Mouse (Mus musculus): ENCODE measurements at regions not wholly inside any gene's neighbourhood (a gene's known extent, or its start where the extent isn't known, plus 50 kb on each side); places are given as distances from the start of the nearest gene placed in this dataset.

DNA sequence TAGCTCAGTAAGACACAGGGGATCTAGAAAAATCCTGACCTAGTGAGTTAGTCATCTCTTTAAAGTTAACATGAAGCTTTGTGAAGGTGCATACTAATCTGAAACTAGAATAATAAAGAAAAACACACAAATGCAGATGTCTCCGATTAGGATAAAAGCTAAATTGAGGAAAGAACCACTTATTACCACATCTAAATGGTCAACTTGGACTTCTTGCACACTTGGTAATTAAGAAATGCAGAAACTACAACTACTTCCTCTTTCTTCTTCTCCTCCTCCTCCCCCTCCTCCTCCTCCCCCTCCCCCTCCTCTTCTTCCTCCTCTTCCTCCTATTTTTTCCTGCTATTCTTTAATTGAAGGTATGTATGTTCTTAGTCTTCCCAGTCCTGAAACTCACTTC is 116.3 kb downstream of the Dkk1 start:
- DNase-seq (ENCODE audit: low spot score in 2 of 2) = no peak

DNA sequence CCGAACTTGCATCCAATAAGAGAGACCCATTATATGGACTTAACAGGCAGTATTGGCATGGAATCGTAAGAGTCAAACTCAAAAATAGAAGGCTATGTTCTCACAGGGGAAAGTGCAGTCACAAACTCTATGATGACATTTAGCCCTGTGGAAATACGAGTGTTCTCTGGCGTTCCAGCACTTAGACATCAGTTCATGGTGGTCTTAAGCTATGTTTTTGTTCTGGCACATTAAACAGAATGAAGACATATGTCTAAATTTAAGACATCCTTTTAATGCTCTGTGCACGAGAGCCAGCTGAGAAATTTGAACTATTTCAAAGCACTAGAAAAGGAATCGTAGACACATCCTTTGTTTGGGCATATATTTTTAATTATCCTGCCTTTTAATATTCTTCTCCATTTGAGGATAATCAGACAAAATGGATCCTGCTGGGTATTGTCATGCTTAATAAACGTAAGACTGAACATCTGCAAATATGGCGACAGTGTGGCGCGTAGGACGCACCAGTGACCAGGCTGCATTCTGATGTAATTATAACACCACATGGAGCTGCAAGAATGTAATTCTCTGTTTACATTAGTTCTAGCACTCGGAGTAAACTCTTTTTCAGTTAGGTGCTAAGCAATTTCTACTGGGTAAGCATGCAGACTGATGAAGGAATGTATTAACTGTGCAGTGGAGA is 114.3 kb downstream of the Dkk1 start:
- DNase-seq (ENCODE audit: low spot score in 2 of 2) = no peak

DNA sequence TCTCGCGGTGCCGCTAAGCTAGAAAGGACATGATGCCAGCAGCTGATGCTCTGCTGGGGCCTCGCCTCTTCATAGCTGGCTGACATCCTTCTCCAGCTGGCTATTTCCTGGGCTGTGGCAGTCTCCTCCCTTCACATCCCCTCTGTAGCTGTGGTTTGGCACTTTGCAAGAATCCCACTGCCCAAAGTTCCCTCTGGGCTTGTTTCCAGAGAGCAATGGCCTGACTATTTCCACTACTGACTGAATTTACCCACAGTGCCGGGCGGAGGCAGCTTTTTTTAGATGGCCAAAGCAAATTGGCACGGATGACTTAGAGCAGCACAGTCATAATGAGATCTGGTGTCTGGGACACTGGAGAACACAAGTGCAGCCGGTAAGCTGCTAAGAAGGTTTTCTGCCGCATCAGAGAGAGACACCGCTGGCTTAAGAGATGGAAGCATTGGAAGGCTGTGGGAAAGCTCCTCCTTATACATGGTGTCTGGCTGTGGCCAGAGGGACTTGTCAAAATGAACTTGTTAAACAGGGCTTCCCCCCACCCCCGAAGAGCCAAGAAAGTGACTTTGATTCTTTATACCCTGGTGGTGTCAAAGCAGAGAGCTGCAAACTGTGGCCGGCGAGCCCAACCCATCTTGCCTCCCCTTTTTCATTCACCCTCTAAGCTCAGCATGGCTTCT is 98.5 kb downstream of the Dkk1 start:
- DNase-seq (ENCODE audit: low spot score in 2 of 2) = no peak

DNA sequence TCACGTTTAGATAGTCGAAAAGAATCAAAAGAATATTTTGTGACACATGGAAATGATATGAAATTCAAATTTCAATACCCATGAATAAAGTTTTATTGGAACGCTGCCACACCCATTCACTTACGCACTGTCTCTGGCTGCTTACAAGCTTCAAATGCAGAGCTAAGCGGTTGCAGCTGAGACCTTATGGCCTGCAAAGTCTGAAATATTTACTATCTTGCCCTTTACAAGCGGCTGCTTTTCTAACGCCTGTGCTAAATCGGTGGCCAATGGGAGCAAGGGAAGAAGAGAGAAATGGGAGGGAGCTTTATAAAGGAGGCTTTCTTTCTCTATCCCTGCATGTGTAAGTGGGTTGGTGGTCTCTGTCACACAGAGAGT is 97.9 kb downstream of the Dkk1 start:
- DNase-seq (ENCODE audit: low spot score in 2 of 2) = no peak

DNA sequence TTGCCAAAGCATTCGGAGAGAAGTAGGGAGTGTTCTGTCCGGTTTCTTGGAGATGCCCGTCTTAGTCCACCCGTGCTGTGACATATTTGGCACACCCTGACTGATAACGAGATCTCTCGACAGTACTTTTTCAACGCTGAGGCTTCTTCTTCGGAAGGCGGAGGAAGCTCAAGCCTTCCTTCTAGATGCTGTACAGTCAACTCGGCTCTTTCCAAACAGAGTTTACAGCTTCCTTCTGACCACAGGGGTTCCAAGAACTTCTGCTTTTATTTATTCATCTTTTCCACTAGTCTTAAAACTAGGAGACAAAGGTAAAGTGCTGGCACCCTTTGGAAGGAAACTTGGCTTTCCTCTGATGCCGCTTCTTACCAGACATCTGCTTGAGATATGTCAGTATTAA is 96.8 kb downstream of the Dkk1 start:
- no peak for DNase-seq (ENCODE audit: low spot score in 2 of 2)

DNA sequence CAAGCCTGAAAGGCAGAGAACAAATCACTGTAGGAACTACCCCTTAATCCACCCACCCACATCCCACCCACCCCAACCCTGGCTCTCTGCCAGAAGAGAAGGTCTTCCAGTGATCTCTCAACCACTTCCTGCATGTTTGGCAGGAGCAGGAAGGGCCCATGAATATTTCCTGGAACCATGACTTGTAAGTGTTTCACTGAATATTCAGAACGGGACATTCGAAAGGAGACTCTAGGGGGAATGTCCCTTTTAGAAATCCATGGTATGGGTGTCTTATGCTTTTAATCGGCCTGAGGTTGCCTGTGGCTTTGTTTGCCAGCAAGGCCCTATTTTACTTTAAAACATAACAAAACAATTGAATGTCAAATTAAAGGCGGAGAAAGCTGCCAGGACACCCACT is 66.0 kb downstream of the Dkk1 start:
- no peak for DNase-seq (ENCODE audit: low spot score in 2 of 2)

DNA sequence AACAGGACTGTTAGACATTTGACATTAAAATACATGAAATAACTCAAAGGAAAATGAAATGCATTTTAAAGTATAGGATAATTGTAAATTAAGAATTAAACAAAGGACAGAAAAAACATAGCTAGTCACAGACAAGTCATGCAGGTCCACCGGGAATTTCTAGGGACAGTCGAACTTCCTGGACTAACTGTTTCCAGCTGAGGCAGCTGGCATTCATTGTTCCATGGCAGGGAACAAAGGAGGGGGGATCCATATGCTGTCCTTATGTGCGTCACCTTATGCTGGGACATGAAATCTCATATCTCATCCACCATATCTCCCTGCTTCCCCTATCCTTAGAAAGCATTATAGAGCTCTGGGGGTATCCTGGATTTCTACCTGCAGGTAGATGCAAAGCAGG is 59.7 kb downstream of the Dkk1 start:
- DNase-seq (ENCODE audit: low spot score in 2 of 2) = no peak

DNA sequence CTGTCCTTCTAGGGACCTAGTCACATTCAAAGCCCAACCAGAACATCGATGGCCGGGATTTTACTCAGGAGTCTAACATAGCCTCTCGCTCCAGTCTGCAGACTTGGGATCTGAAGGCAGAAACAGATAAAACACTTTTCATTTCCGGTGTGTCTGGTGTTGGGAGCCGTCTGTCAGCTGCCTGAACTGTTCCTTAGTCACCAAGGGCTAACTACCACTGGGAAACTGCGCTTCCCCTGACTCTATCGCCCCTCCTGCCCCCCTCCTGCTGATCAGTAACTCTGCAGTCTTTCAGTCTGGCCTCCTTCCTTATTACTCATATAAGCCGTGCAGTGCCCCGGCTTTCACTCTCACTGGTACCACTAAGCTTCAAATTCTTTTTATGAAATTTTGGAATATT is 58.5 kb downstream of the Dkk1 start:
- DNase-seq (ENCODE audit: low spot score in 2 of 2) = no peak

Measured in spleen, postnatal 10 days (tissue).